Mouse (Mus musculus): ENCODE measurements around the gene Bricd5.

GRCm38 (mm10) chr17:24446590-24446989 lies 27.1 kb upstream of the Bricd5 start:
- TF ChIP-seq POLR2A (IDR thresholded peaks at IDR 0.05; ENCODE audit: extremely low read depth, insufficient read depth, low read length) (no peak), CTCF (IDR thresholded peaks at IDR 0.05; ENCODE audit: low read depth, low read length) (no peak)
